9 mouse cellular contexts compared by ENCODE assay signal in the genomic region with DNA sequence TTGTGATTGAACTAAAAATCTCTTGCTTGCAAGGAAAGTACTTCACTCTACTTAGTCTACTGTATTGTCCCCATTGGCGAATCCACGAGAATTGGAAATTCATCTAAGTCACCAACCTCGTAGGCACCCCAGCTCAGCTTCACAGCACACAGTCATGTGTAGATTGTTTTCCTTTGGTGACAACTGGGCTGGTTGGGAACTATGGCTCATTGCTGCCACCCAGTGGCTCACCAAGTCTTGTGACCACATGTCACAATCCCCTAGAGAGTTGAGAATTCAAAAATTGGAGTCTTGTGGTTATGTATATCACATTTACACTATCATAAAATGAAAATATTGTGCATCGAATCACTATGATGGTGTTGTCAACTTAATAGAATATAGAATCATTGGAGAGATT. TPM values are rescaled to one million over a fixed set of nuclear protein-coding genes. Genes with fewer than 3 reads are reported as not detected.
DNase-seq lines count a peak whose midpoint lies in the region; ATAC-seq lines count a peak whose summit lies in the region.
"Had no signal": no experiment of that assay in that cellular context is flagged by ENCODE, and none has a peak within 500 bp of the region (broad histone marks: within the 10 kb centered on the region; RNA-seq: fewer than 3 reads in every experiment).

No protein-coding gene starts in this region.

- no peaks in the 10 kb centered on the region for H3K36me3 ChIP-seq in hindbrain, embryonic 10.5 days
- no peaks in the 10 kb centered on the region for H3K36me3 ChIP-seq in hindbrain, embryonic 16.5 days (ENCODE audit: control insufficient read depth, insufficient read depth, low read length)
- H3K36me3 ChIP-seq in embryonic facial prominence, embryonic 10.5 days (replicated peaks): no peaks in the 10 kb centered on the region
- H3K36me3 ChIP-seq: embryonic facial prominence, embryonic 13.5 days had no signal

- peak; percentile 16 for DNase-seq in hindbrain, embryonic 10.5 days (ENCODE audit: low spot score)
- peak; percentile 81 for DNase-seq in CD4-positive, CD25-positive, alpha-beta regulatory T cell, adult 2 months (ENCODE audit: low read depth, low spot score)
- peak; percentile 21 for DNase-seq in adrenal gland, adult 8-10 months
- peak; percentile 27 for DNase-seq in embryonic facial prominence, embryonic 10.5 days (ENCODE audit: low spot score)
- DNase-seq in kidney, postnatal 14 days: peak; percentile 58
- peak; percentile 28 for DNase-seq in lung, postnatal 25 days (ENCODE audit: low spot score)
- peak; percentile 80 for DNase-seq in testis, postnatal 10 days (ENCODE audit: low spot score)

- WGBS in hindbrain, embryonic 10.5 days: 67% methylated on average over 4 of the region's 4 CpGs
- WGBS in hindbrain, embryonic 16.5 days: 64% methylated on average over 4 of the region's 4 CpGs
- 64% methylated on average over 4 of the region's 4 CpGs for WGBS in embryonic facial prominence, embryonic 10.5 days

- H3K4me1 ChIP-seq in hindbrain, embryonic 10.5 days (replicated peaks): no peaks in the 10 kb centered on the region
- no peaks in the 10 kb centered on the region for H3K4me1 ChIP-seq in hindbrain, embryonic 16.5 days (ENCODE audit: control insufficient read depth, insufficient read depth, low read depth, low read length)
- no peaks in the 10 kb centered on the region for H3K4me1 ChIP-seq in embryonic facial prominence, embryonic 10.5 days
- H3K4me1 ChIP-seq: embryonic facial prominence, embryonic 13.5 days had no signal

- H3K9ac ChIP-seq in hindbrain, embryonic 16.5 days (ENCODE audit: low read depth, low read length): no peak overlapping the region
- H3K9ac ChIP-seq: embryonic facial prominence, embryonic 13.5 days had no signal

- no peaks in the 10 kb centered on the region for H3K27me3 ChIP-seq in hindbrain, embryonic 10.5 days (ENCODE audit: insufficient read depth, poor library complexity, severe bottlenecking)
- H3K27me3 ChIP-seq in hindbrain, embryonic 16.5 days (replicated peaks; ENCODE audit: control insufficient read depth, insufficient read depth, low read length): no peaks in the 10 kb centered on the region
- H3K27me3 ChIP-seq in embryonic facial prominence, embryonic 10.5 days (replicated peaks; ENCODE audit: low read depth, poor library complexity, severe bottlenecking): no peaks in the 10 kb centered on the region

- no peak overlapping the region for H3K4me2 ChIP-seq in hindbrain, embryonic 16.5 days (ENCODE audit: low read length)
- H3K4me2 ChIP-seq: embryonic facial prominence, embryonic 13.5 days had no signal

- no peak overlapping the region for H3K27ac ChIP-seq in hindbrain, embryonic 10.5 days
- H3K27ac ChIP-seq in hindbrain, embryonic 16.5 days (ENCODE audit: low read depth, low read length): no peak overlapping the region
- no peak overlapping the region for H3K27ac ChIP-seq in embryonic facial prominence, embryonic 10.5 days (replicated peaks)
- H3K27ac ChIP-seq: embryonic facial prominence, embryonic 13.5 days had no signal

- no peak overlapping the region for H3K4me3 ChIP-seq in hindbrain, embryonic 10.5 days
- no peak overlapping the region for H3K4me3 ChIP-seq in hindbrain, embryonic 16.5 days (ENCODE audit: low read length)
- H3K4me3 ChIP-seq in embryonic facial prominence, embryonic 10.5 days: no peak overlapping the region
- H3K4me3 ChIP-seq: embryonic facial prominence, embryonic 13.5 days had no signal

- H3K9me3 ChIP-seq in hindbrain, embryonic 10.5 days: no peaks in the 10 kb centered on the region
- H3K9me3 ChIP-seq in hindbrain, embryonic 16.5 days (ENCODE audit: control insufficient read depth, low read length): no peaks in the 10 kb centered on the region
- H3K9me3 ChIP-seq in embryonic facial prominence, embryonic 10.5 days: no peaks in the 10 kb centered on the region
- H3K9me3 ChIP-seq: embryonic facial prominence, embryonic 13.5 days had no signal

- no peak for ATAC-seq in hindbrain, embryonic 16.5 days

RNA-seq across cellular contexts. Expression of a gene that starts 47.1 kb away (rescaled TPM):
- polyA plus RNA-seq in hindbrain, embryonic 10.5 days (2016; fragmentation: Nextera tagmentation; extraction: Ambion mirVana): 45.6 and 57.9 TPM in 2 replicates
- 94.3 and 95.4 TPM in 2 replicates for polyA plus RNA-seq in hindbrain, embryonic 16.5 days (2015; fragmentation: Nextera tagmentation; extraction: Ambion mirVana)
- 100 to 1,000 TPM; 196 to 281 (median 226) TPM for total RNA-seq in adrenal gland, adult 8-10 months (2022)
- 24.6 and 28.3 TPM in 2 replicates for polyA plus RNA-seq in embryonic facial prominence, embryonic 10.5 days (2016; fragmentation: Nextera tagmentation; extraction: Ambion mirVana)

RNA-seq across cellular contexts. Expression of a gene that starts 54.0 kb away (rescaled TPM):
- 119 and 142 TPM in 2 replicates for polyA plus RNA-seq in hindbrain, embryonic 10.5 days (2016; fragmentation: Nextera tagmentation; extraction: Ambion mirVana)
- polyA plus RNA-seq in hindbrain, embryonic 16.5 days (2015; fragmentation: Nextera tagmentation; extraction: Ambion mirVana): 102 and 130 TPM in 2 replicates
- 100 to 1,000 TPM; 117 to 144 (median 125) TPM for total RNA-seq in adrenal gland, adult 8-10 months (2022)
- polyA plus RNA-seq in embryonic facial prominence, embryonic 10.5 days (2016; fragmentation: Nextera tagmentation; extraction: Ambion mirVana): 115 and 119 TPM in 2 replicates

Comparison
In these comparisons a context has a peak if more than half of its experiments do, and no peak if none do; other contexts are left out.
1. DNase-seq: peak in every context shown above with its lines; median percentile 81 in CD4-positive, CD25-positive, alpha-beta regulatory T cell, adult 2 months; 80 in testis, postnatal 10 days; 58 in kidney, postnatal 14 days; 28 in lung, postnatal 25 days; 27 in embryonic facial prominence, embryonic 10.5 days; 21 in adrenal gland, adult 8-10 months; 16 in hindbrain, embryonic 10.5 days.